Mouse (Mus musculus) heart, embryonic 13.5 days (tissue): ENCODE results near the gene Ppp3ca. TPM values are rescaled to one million over a fixed set of nuclear protein-coding genes. Genes with fewer than 3 reads are reported as not detected.

ENCODE experiments used
- ATAC-seq: fragments of 200-750 bp; cut with Nextera tagmentation; 2 replicates; pipeline ENCODE4 v1.8.0; 2017; ENCODE audit warnings: moderate TSS enrichment; ENCODE audit not compliant: insufficient number of reproducible peaks, low FRiP score, low TSS enrichment; ENCODE audit errors: extremely low read depth
- H3K27ac ChIP-seq: fragments of 300-500 bp; sonication (generic); replicated peaks from 2 replicates; pipeline ENCODE4 v1.5.1; 2015; ENCODE audit warnings: moderate library complexity, mild to moderate bottlenecking, inconsistent platforms
- H3K27me3 ChIP-seq: fragments of 300-500 bp; sonication (generic); replicated peaks from 2 replicates; pipeline ENCODE4 v1.6.1; 2015; ENCODE audit warnings: mild to moderate bottlenecking, inconsistent platforms
- H3K36me3 ChIP-seq: fragments of 300-500 bp; sonication (generic); 2 replicates; pipeline ENCODE4 v1.6.1; 2015; ENCODE audit warnings: mild to moderate bottlenecking, inconsistent platforms
- H3K4me1 ChIP-seq: fragments of 300-500 bp; sonication (generic); 2 replicates; pipeline ENCODE4 v1.6.1; 2015; ENCODE audit warnings: inconsistent platforms
- H3K4me2 ChIP-seq: fragments of 300-500 bp; sonication (generic); 2 replicates; pipeline ENCODE4 v1.6.1; 2015; ENCODE audit warnings: inconsistent platforms, mild to moderate bottlenecking, moderate library complexity
- H3K4me3 ChIP-seq: fragments of 300-500 bp; sonication (generic); 2 replicates; pipeline ENCODE4 v1.5.1; 2015; ENCODE audit warnings: moderate library complexity, mild to moderate bottlenecking, inconsistent platforms
- H3K9ac ChIP-seq: fragments of 300-500 bp; sonication (generic); 2 replicates; pipeline ENCODE4 v1.6.1; 2015; ENCODE audit warnings: inconsistent platforms, mild to moderate bottlenecking, moderate library complexity
- H3K9me3 ChIP-seq: fragments of 300-500 bp; sonication (generic); 2 replicates; pipeline ENCODE4 v1.6.1; 2016; ENCODE audit warnings: inconsistent platforms
- WGBS: fragments of 180-500 bp; shearing (Covaris S2); methylation state at CpG from one replicate; pipeline ENCODE4 v1.1.7; 2015; ENCODE audit warnings: mixed read lengths; 5-methylcytosine and 5-hydroxymethylcytosine counted together
- polyA plus RNA-seq: library from polyadenylated mRNA; unstranded; fragments of >200 nt; fragmentation: Nextera tagmentation; extraction: Ambion mirVana; gene quantifications from 2 replicates; pipeline ENCODE4 v1.2.1, GENCODE M21; 2015

Ppp3ca gene
- polyA plus RNA-seq: 41.9 and 44.2 TPM in 2 replicates

- 2% methylated on average over 20 of the region's 43 CpGs for WGBS
- peak within 1 kb of the TSS; percentile 96 for H3K27ac ChIP-seq
- H3K36me3 ChIP-seq: no peaks in the 10 kb centered on the region
- H3K4me2 ChIP-seq: peak within 1 kb of the TSS; percentile 75
- peak within 1 kb of the TSS; percentile 93 for H3K4me3 ChIP-seq
- H3K9me3 ChIP-seq: no peaks in the 10 kb centered on the region
- peak within 1 kb of the TSS; percentile 94 for H3K9ac ChIP-seq
- H3K4me1 ChIP-seq: peaks cover 38% of the 10 kb centered on the region
- ATAC-seq: no peak
- no peaks in the 10 kb centered on the region for H3K27me3 ChIP-seq
These were observed at the start of gene Ppp3ca for GRCm38 (mm10) chr3:136670110-136670359. Gene Ppp3ca, plus strand, starts transcription at chr3:136670124.

DNA sequence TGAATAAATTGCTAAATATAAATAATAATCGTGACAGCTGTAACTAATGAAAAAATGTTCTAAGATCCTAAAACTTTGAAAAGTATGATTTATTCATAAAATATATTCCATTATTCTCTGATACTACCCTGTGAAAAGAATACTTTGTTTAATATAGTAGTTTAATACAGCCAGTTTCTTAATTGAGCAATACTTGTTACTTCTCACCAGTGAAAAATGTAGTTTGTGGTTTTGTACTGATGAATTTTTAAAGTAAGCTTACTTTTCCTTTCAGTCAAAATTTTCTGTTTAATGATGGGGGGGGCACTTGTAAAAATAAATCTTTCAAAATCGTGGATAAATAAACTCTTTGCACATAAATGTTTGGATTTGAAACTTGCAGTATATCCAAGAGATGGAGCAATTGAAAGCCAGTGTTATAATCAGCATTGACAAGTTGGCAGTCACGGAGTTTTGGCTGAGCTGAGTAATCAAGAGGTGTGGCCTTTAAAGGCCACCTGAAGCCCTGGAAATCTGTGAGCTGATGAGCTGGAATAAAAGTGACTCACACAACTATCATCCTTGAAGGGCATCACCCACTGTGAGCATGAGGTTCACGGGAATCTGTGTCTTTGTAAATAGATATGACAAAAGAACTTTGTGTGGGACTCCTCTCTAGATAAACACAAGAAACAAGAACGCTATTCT is 29.2 kb upstream of the Ppp3ca start:
- Histone ChIP-seq H3K9ac (no peak overlapping the region), H3K4me2 (no peak overlapping the region), H3K27me3 (no peaks in the 10 kb centered on the region), H3K4me3 (no peak overlapping the region), H3K4me1 (no peaks in the 10 kb centered on the region), H3K9me3 (no peaks in the 10 kb centered on the region), H3K36me3 (no peaks in the 10 kb centered on the region), H3K27ac (no peak overlapping the region)
- ATAC-seq: no peak
- 66% methylated on average over 5 of the region's 5 CpGs for WGBS

- WGBS: 68% methylated on average over 4 of the region's 4 CpGs
- Histone ChIP-seq H3K27ac (no peak overlapping the region), H3K4me3 (no peak overlapping the region), H3K9ac (no peak overlapping the region), H3K4me2 (no peak overlapping the region), H3K4me1 (no peaks in the 10 kb centered on the region), H3K36me3 (no peaks in the 10 kb centered on the region), H3K27me3 (no peaks in the 10 kb centered on the region), H3K9me3 (no peaks in the 10 kb centered on the region)
- ATAC-seq: no peak
These were observed 19.0 kb upstream of the Ppp3ca start for GRCm38 (mm10) chr3:136650966-136651365.

- Histone ChIP-seq H3K9ac (no peak overlapping the region), H3K9me3 (no peaks in the 10 kb centered on the region), H3K27me3 (no peaks in the 10 kb centered on the region), H3K4me1 (no peaks in the 10 kb centered on the region), H3K4me2 (no peak overlapping the region), H3K27ac (no peak overlapping the region), H3K36me3 (no peaks in the 10 kb centered on the region), H3K4me3 (no peak overlapping the region)
- no peak for ATAC-seq
- 46% methylated on average over 6 of the region's 6 CpGs for WGBS
These were observed 18.4 kb upstream of the Ppp3ca start for GRCm38 (mm10) chr3:136651496-136651895.

GRCm38 (mm10) chr3:136656460-136657035 is 13.4 kb upstream of the Ppp3ca start:
- H3K4me1 ChIP-seq: no peaks in the 10 kb centered on the region
- no peak overlapping the region for H3K4me2 ChIP-seq
- H3K27ac ChIP-seq: no peak overlapping the region
- no peaks in the 10 kb centered on the region for H3K9me3 ChIP-seq
- H3K36me3 ChIP-seq: no peaks in the 10 kb centered on the region
- no peak overlapping the region for H3K9ac ChIP-seq
- H3K27me3 ChIP-seq: no peaks in the 10 kb centered on the region
- no peak for ATAC-seq
- 77% methylated on average over 3 of the region's 3 CpGs for WGBS
- H3K4me3 ChIP-seq: no peak overlapping the region

DNA sequence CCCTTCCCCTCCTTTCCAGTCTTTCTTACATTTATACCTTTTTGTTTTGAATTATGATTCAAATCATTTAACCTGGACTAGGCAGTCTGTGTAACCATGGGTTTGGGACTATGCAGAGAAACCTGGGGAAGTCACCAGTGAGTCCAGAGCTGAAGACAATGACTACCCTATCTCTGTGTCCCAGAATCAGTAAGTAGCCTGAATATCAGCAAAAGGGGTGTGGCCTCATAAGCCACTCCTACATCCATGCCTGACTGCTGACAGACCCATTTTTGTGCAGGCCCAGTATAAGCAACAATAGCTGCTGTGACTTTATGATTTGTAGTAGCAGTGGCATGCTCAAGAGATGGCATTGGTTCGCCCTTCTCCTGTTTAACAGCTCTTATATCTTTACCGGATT is 11.2 kb upstream of the Ppp3ca start:
- H3K4me1 ChIP-seq: no peaks in the 10 kb centered on the region
- no peak overlapping the region for H3K4me2 ChIP-seq
- 89% methylated on average over 2 of the region's 2 CpGs for WGBS
- no peak for ATAC-seq
- no peaks in the 10 kb centered on the region for H3K36me3 ChIP-seq
- no peak overlapping the region for H3K27ac ChIP-seq
- no peak overlapping the region for H3K4me3 ChIP-seq
- H3K27me3 ChIP-seq: no peaks in the 10 kb centered on the region
- H3K9me3 ChIP-seq: peaks cover 1% of the 10 kb centered on the region; the same call in 1 of the 2 replicates
- H3K9ac ChIP-seq: no peak overlapping the region

DNA sequence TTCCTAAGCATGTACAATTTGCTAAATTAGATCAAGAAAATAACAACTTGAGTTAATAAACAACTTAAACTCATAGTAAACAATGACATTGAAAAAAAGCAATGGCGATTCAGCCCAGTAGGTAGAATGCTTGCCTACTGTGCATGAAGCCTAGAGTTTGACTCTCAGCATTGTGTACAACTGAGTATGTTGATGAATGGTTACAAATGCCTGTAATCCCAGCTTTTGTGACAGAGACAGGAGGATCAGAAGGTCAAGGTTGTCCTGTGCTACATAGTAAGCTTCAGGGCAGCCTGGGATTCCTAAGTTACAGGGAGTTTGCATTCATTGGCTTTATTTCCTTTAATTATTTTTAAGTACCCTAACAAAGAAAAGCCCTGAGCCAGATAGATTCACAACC is 4.8 kb upstream of the Ppp3ca start:
- 86% methylated on average over 1 of the region's 1 CpGs for WGBS
- Histone ChIP-seq H3K4me1 (peaks cover 15% of the 10 kb centered on the region), H3K9ac (no peak overlapping the region), H3K9me3 (peaks cover 5% of the 10 kb centered on the region; the same call in 1 of the 2 replicates), H3K27me3 (no peaks in the 10 kb centered on the region), H3K4me2 (no peak overlapping the region), H3K27ac (no peak overlapping the region), H3K4me3 (no peak overlapping the region), H3K36me3 (no peaks in the 10 kb centered on the region)
- ATAC-seq: no peak

GRCm38 (mm10) chr3:136668072-136668471 is 1.9 kb upstream of the Ppp3ca start:
- no peak overlapping the region for H3K27ac ChIP-seq
- no peak for ATAC-seq
- 45% methylated on average over 2 of the region's 2 CpGs for WGBS
- H3K27me3 ChIP-seq: no peaks in the 10 kb centered on the region
- peak overlapping the region; percentile 75; the same call in 1 of the 2 replicates for H3K4me2 ChIP-seq
- H3K4me3 ChIP-seq: no peak overlapping the region
- H3K9me3 ChIP-seq: peaks cover 5% of the 10 kb centered on the region; the same call in 1 of the 2 replicates
- peaks cover 26% of the 10 kb centered on the region for H3K4me1 ChIP-seq
- H3K36me3 ChIP-seq: no peaks in the 10 kb centered on the region
- no peak overlapping the region for H3K9ac ChIP-seq

DNA sequence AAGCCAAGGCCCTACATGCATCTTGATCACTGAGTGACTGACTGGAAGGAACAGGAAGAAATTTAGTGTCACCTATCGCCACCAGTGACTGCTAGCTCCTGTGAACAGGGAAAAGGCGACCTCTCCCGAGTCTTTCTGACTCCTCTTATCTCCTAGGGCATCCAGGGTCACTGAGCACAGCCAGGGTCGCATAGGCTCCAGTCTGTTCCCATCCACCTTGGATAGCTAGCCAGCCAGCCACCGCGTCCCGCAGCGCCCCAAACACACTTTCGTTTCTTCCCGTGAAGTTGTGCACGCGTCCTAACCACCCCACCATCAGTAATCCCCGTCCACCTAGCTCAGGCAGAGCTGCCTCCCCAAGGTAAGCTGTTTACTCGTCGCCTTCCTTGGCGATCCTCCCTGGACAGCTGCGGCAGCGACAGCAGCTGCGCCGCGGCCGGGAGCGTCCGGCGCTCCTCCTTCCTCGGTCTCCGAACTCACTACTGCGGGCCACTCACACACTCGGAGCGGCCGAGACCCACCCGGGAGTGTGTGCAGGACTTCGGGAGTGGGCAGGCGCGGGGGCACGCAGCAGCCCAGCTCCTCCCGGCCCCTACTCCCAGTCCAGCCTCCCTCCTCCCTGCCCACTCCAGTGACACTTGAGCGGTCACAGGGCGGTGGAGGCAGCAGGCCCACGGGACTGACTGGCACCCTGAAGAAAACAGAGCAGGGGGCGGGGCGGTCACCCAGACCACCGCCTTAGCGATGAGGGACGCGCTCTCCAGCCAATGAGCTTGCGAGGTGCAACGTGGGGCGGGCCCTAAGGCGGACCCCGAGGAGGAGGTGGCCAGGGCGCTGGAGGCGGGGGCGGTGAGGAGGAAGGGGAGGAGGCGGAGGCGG is 454 bp upstream of the Ppp3ca start:
- under 1% methylated on average over 54 of the region's 56 CpGs for WGBS
- Histone ChIP-seq H3K9me3 (no peaks in the 10 kb centered on the region), H3K36me3 (no peaks in the 10 kb centered on the region), H3K4me3 (peak overlapping the region; percentile 93), H3K27me3 (no peaks in the 10 kb centered on the region), H3K4me2 (peak overlapping the region; percentile 75), H3K9ac (peak overlapping the region; percentile 94), H3K27ac (peak overlapping the region; percentile 96), H3K4me1 (peaks cover 37% of the 10 kb centered on the region)
- ATAC-seq: peak; percentile 96

DNA sequence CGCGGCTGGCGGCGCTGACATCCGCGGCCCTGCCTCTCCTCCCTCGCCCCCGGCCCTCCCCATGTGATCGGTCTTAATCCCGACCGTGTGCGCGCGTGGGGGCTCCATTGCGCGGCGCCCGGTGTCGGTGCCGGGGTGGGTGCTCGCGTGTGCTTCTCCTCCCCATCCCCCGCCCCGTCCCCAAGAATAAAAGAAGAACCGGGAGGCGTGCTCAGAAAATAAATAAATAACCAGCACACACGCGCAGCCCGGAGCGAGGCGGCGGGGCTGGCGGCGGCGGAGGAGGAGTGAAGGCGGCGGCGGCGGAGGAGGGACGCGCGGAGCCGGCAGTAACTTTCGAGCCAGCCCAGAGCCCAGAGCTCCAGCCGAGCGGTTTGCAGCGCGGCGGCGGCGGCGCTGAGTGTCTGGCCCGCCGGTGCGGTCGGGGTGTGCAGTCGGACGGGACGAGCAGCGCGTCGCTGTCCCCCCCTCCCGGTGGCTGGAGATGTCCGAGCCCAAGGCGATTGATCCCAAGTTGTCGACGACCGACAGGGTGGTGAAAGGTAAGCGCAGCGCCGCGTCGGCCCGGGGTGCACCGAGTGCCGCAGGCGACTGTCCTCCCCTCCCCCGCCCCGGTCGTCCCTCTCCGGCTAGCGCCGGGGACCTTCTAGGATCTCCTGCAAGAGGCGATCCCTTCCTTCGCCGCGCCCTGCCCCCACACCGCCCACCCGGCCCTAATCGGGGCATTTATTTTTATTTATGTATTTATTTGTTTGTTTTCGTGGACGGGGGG is 622 bp downstream of the Ppp3ca start:
- 1% methylated on average over 88 of the region's 92 CpGs for WGBS
- Histone ChIP-seq H3K4me3 (peak overlapping the region; percentile 93), H3K9ac (peak overlapping the region; percentile 94), H3K4me1 (peaks cover 41% of the 10 kb centered on the region), H3K36me3 (no peaks in the 10 kb centered on the region), H3K27me3 (no peaks in the 10 kb centered on the region), H3K4me2 (peak overlapping the region; percentile 75), H3K27ac (peak overlapping the region; percentile 96), H3K9me3 (no peaks in the 10 kb centered on the region)
- peak; percentile 16; the same call in 1 of the 2 replicates for ATAC-seq
